Mouse (Mus musculus): ENCODE results near the gene Ddx25. TPM values are rescaled to one million over a fixed set of nuclear protein-coding genes. Genes with fewer than 3 reads are reported as not detected.

The Ddx25 gene
- polyA plus RNA-seq, 1 experiment, result not detected

- no peak for TF ChIP-seq CTCF (IDR thresholded peaks at IDR 0.05; ENCODE audit: low read depth, low read length)
- TF ChIP-seq POLR2A (IDR thresholded peaks at IDR 0.05; ENCODE audit: borderline replicate concordance, low read depth, low read length), result no peak
- Histone ChIP-seq H3K4me1 (ENCODE audit: control insufficient read depth, insufficient read depth, low read length) (no peaks in the 10 kb centered on the region), H3K27ac (ENCODE audit: insufficient read depth, low read depth, low read length) (no peak overlapping the region), H3K4me3 (ENCODE audit: insufficient read depth, low read length) (no peak overlapping the region)
Measured at GRCm38 (mm10) chr9:35502361-35503000, 55.8 kb downstream of the Ddx25 start.

- Histone ChIP-seq H3K4me3 (ENCODE audit: insufficient read depth, low read length) (no peak overlapping the region), H3K4me1 (ENCODE audit: control insufficient read depth, insufficient read depth, low read length) (no peaks in the 10 kb centered on the region), H3K27ac (ENCODE audit: insufficient read depth, low read depth, low read length) (no peak overlapping the region)
- no peak for TF ChIP-seq POLR2A (IDR thresholded peaks at IDR 0.05; ENCODE audit: borderline replicate concordance, low read depth, low read length)
- no peak for TF ChIP-seq CTCF (IDR thresholded peaks at IDR 0.05; ENCODE audit: low read depth, low read length)
Measured at GRCm38 (mm10) chr9:35499946-35500345, 58.4 kb downstream of the Ddx25 start.

- H3K4me3 ChIP-seq (ENCODE audit: insufficient read depth, low read length), result no peak overlapping the region
- no peaks in the 10 kb centered on the region for H3K4me1 ChIP-seq (ENCODE audit: control insufficient read depth, insufficient read depth, low read length)
- TF ChIP-seq CTCF (IDR thresholded peaks at IDR 0.05; ENCODE audit: low read depth, low read length) (no peak), POLR2A (IDR thresholded peaks at IDR 0.05; ENCODE audit: borderline replicate concordance, low read depth, low read length) (no peak)
- H3K27ac ChIP-seq (ENCODE audit: insufficient read depth, low read depth, low read length), result no peak overlapping the region
Measured at GRCm38 (mm10) chr9:35495471-35495870, 62.9 kb downstream of the Ddx25 start.

DNA sequence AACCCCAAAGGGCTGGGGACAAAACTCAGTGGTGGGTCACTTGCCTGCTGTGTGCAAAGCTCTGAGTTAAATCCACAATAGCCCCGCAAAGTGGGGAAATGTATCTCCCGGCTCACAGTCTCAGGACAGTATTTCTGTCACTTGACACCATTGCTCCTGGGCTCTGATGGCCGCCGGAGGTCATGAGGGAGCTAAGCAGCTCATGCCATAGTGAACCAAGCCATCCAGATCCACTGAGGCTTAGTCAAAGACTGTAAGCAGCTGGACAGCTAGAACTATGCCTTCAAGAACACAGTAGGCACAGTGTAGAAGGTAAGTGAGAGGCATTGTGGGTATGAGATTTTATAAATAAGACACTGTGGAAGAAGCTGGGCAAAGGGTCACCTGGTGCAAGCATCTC lies 63.4 kb downstream of the Ddx25 start:
- Histone ChIP-seq H3K27ac (ENCODE audit: insufficient read depth, low read depth, low read length) (no peak overlapping the region), H3K4me3 (ENCODE audit: insufficient read depth, low read length) (no peak overlapping the region), H3K4me1 (ENCODE audit: control insufficient read depth, insufficient read depth, low read length) (no peaks in the 10 kb centered on the region)
- TF ChIP-seq POLR2A (IDR thresholded peaks at IDR 0.05; ENCODE audit: borderline replicate concordance, low read depth, low read length) (no peak), CTCF (IDR thresholded peaks at IDR 0.05; ENCODE audit: low read depth, low read length) (no peak)

GRCm38 (mm10) chr9:35493733-35494092 lies 64.6 kb downstream of the Ddx25 start:
- Histone ChIP-seq H3K4me1 (ENCODE audit: control insufficient read depth, insufficient read depth, low read length) (no peaks in the 10 kb centered on the region), H3K4me3 (ENCODE audit: insufficient read depth, low read length) (no peak overlapping the region), H3K27ac (ENCODE audit: insufficient read depth, low read depth, low read length) (no peak overlapping the region)
- TF ChIP-seq POLR2A (IDR thresholded peaks at IDR 0.05; ENCODE audit: borderline replicate concordance, low read depth, low read length), result no peak
- TF ChIP-seq CTCF (IDR thresholded peaks at IDR 0.05; ENCODE audit: low read depth, low read length), result no peak

- H3K4me1 ChIP-seq (ENCODE audit: control insufficient read depth, insufficient read depth, low read length), result no peaks in the 10 kb centered on the region
- TF ChIP-seq CTCF (IDR thresholded peaks at IDR 0.05; ENCODE audit: low read depth, low read length), result no peak
- no peak for TF ChIP-seq POLR2A (IDR thresholded peaks at IDR 0.05; ENCODE audit: borderline replicate concordance, low read depth, low read length)
- H3K27ac ChIP-seq (ENCODE audit: insufficient read depth, low read depth, low read length), result no peak overlapping the region
Measured at GRCm38 (mm10) chr9:35493033-35493732, 65.1 kb downstream of the Ddx25 start.

DNA sequence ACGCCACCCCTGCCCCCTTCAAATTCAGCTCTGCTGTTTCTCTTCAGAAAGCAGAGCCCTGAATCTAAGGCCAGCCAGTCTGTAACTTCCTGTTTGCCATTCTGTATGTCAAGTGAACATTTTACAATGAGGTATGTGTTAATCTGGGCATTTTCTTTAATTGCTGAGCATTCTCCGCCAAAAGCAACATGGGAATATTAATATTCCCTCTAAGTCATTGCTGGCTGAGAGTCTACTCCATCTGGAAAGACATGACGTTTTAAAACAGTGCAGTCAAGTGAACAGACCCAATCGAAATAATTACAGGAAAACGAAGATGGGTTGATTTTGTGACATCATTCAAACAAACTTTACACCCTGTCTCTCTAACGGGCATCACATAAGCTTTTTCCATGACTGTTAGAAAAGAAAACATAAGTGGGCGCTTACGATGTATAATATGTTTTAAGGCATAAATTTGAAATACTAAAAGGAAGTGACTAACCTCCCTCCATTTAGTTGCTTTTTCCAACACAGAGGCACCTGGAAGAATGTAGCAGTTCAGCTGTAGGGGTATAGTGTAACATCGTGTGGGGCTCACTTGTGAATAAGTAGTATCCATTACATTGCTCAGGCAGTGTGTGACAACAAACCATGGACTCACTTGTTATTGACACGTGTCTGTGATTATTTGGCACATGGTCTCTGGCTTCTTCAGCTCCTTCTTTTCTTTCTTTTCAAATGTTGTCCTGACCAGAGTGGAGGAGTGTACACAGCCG lies 67.0 kb downstream of the Ddx25 start:
- no peak overlapping the region for H3K27ac ChIP-seq (ENCODE audit: insufficient read depth, low read depth, low read length)
- no peak overlapping the region for H3K4me3 ChIP-seq (ENCODE audit: insufficient read depth, low read length)
- no peak for TF ChIP-seq POLR2A (IDR thresholded peaks at IDR 0.05; ENCODE audit: borderline replicate concordance, low read depth, low read length)
- TF ChIP-seq CTCF (IDR thresholded peaks at IDR 0.05; ENCODE audit: low read depth, low read length), result no peak
- H3K4me1 ChIP-seq (ENCODE audit: control insufficient read depth, insufficient read depth, low read length), result no peaks in the 10 kb centered on the region

More at GRCm38 (mm10) chr9:35493033-35493732, 65.1 kb downstream of the Ddx25 start:
- H3K4me3 ChIP-seq (ENCODE audit: insufficient read depth, low read length), result no peak overlapping the region

DNA sequence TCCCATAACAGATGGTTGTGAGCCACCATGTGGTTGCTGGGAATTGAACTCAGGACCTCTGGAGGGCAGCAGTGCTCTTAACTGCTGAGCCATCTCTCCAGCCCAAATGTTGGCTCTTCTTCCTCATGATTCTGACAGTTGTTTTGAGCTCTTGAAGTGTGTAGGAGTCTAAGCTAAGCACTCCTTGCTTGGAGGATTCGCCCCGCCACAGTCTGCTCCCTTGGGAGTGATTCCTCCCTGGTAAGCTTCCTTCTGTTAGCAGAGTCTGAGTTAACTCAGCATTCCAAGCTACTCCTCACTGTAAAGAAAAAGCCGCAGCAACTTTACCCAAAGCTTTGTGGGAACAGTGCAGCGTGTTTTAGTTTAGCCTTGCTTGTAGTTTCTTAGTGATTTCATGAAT lies 69.8 kb downstream of the Ddx25 start:
- Histone ChIP-seq H3K4me1 (ENCODE audit: control insufficient read depth, insufficient read depth, low read length) (no peaks in the 10 kb centered on the region), H3K4me3 (ENCODE audit: insufficient read depth, low read length) (no peak overlapping the region), H3K27ac (ENCODE audit: insufficient read depth, low read depth, low read length) (no peak overlapping the region)
- TF ChIP-seq POLR2A (IDR thresholded peaks at IDR 0.05; ENCODE audit: borderline replicate concordance, low read depth, low read length) (no peak), CTCF (IDR thresholded peaks at IDR 0.05; ENCODE audit: low read depth, low read length) (no peak)

Other genes starting within 250 kb of the Ddx25 start
- 0.20 and 0.75 TPM in 2 replicates for gene Cdon, start 137.4 kb downstream of the Ddx25 start, polyA plus RNA-seq (2012; ENCODE audit: insufficient read depth, insufficient read length, missing spikeins)
- gene Gm1113, start 40.3 kb downstream of the Ddx25 start, polyA plus RNA-seq (2012; ENCODE audit: insufficient read depth, insufficient read length, missing spikeins), result not detected in 2 replicates
- 7.9 and 9.0 TPM in 2 replicates for gene Pus3, start 67 bp upstream of the Ddx25 start, polyA plus RNA-seq (2012; ENCODE audit: insufficient read depth, insufficient read length, missing spikeins)
- gene Pate2, start 11.8 kb upstream of the Ddx25 start, polyA plus RNA-seq (2012; ENCODE audit: insufficient read depth, insufficient read length, missing spikeins), result not detected in 2 replicates
- gene Hyls1, start 11.9 kb upstream of the Ddx25 start, polyA plus RNA-seq (2012; ENCODE audit: insufficient read depth, insufficient read length, missing spikeins), result 8.8 and 9.4 TPM in 2 replicates
- gene Pate4, start 53.4 kb upstream of the Ddx25 start, polyA plus RNA-seq (2012; ENCODE audit: insufficient read depth, insufficient read length, missing spikeins), result not detected in 2 replicates
- gene Pate3, start 89.7 kb upstream of the Ddx25 start, polyA plus RNA-seq (2012; ENCODE audit: insufficient read depth, insufficient read length, missing spikeins), result not detected in 2 replicates
- not detected in 2 replicates for gene Pate1, start 128.9 kb upstream of the Ddx25 start, polyA plus RNA-seq (2012; ENCODE audit: insufficient read depth, insufficient read length, missing spikeins)
- not detected in 2 replicates for gene Gm17677, start 182.5 kb upstream of the Ddx25 start, polyA plus RNA-seq (2012; ENCODE audit: insufficient read depth, insufficient read length, missing spikeins)
- not detected in 2 replicates for gene Gm17727, start 219.6 kb upstream of the Ddx25 start, polyA plus RNA-seq (2012; ENCODE audit: insufficient read depth, insufficient read length, missing spikeins)
- gene Gm27235, start 231.6 kb upstream of the Ddx25 start, polyA plus RNA-seq (2012; ENCODE audit: insufficient read depth, insufficient read length, missing spikeins), result not detected in 2 replicates
- not detected in 2 replicates for gene D730048I06Rik, start 231.6 kb upstream of the Ddx25 start, polyA plus RNA-seq (2012; ENCODE audit: insufficient read depth, insufficient read length, missing spikeins)